Mouse (Mus musculus) liver, embryonic 11.5 days (tissue): Measurements from ENCODE around the gene Edem3. TPM values are rescaled to one million over a fixed set of nuclear protein-coding genes. Genes with fewer than 3 reads are reported as not detected.
A peak's percentile ranks its signal among the peaks of the same experiment; 100 is the strongest.

Experiments
- ATAC-seq: fragments of 200-750 bp; cut with Nextera tagmentation; replicated peaks from 2 replicates; pipeline ENCODE4 v1.8.0; 2017; ENCODE audit warnings: moderate number of reproducible peaks, mild to moderate bottlenecking, moderate TSS enrichment, moderate library complexity; ENCODE audit not compliant: low FRiP score
- DNase-seq: peaks from one replicate; pipeline ENCODE4 v3.0.0-alpha.2; 2017; ENCODE audit warnings: low spot score
- H3K27ac ChIP-seq: fragments of 300-500 bp; sonication (generic); 2 replicates; pipeline ENCODE4 v1.5.1; 2014; ENCODE audit warnings: mild to moderate bottlenecking, low read depth, low read length, control low read depth
- H3K27me3 ChIP-seq: fragments of 300-500 bp; sonication (generic); replicated peaks from 2 replicates; pipeline ENCODE4 v1.6.1; 2014; ENCODE audit warnings: low read length, mixed read lengths; ENCODE audit not compliant: control insufficient read depth, insufficient read depth
- H3K36me3 ChIP-seq: fragments of 300-500 bp; sonication (generic); 2 replicates; pipeline ENCODE4 v1.6.1; 2014; ENCODE audit warnings: mild to moderate bottlenecking, low read length, moderate library complexity, mixed read lengths; ENCODE audit not compliant: control insufficient read depth, insufficient read depth
- H3K4me1 ChIP-seq: fragments of 300-500 bp; sonication (generic); replicated peaks from 2 replicates; pipeline ENCODE4 v1.6.1; 2014; ENCODE audit warnings: low read length, mixed read lengths; ENCODE audit not compliant: control insufficient read depth, insufficient read depth
- H3K4me2 ChIP-seq: fragments of 300-500 bp; sonication (generic); 2 replicates; pipeline ENCODE4 v1.6.1; 2014; ENCODE audit warnings: mild to moderate bottlenecking, control low read depth, moderate library complexity
- H3K4me3 ChIP-seq: fragments of 300-500 bp; sonication (generic); 2 replicates; pipeline ENCODE4 v1.5.1; 2014; ENCODE audit warnings: low read depth, low read length, control low read depth
- H3K9ac ChIP-seq: fragments of 300-500 bp; sonication (generic); 2 replicates; pipeline ENCODE4 v1.6.1; 2014; ENCODE audit warnings: low read depth, low read length, control low read depth
- H3K9me3 ChIP-seq: fragments of 300-500 bp; sonication (generic); 2 replicates; pipeline ENCODE4 v1.6.1; 2016; ENCODE audit warnings: low read length, inconsistent platforms, mixed read lengths; ENCODE audit not compliant: control insufficient read depth
- WGBS: fragments of 180-500 bp; shearing (Covaris S2); extraction: QIAGEN DNeasy Blood & Tissue Kit; methylation state at CpG from one replicate; pipeline ENCODE4 v1.1.7; 2014; 5-methylcytosine and 5-hydroxymethylcytosine counted together
- polyA plus RNA-seq: library from polyadenylated mRNA; unstranded; fragments of >200 nt; fragmentation: Nextera tagmentation; extraction: Ambion mirVana; gene quantifications from 2 replicates; pipeline ENCODE4 v1.2.1, GENCODE M21; 2014

Gene Edem3
- polyA plus RNA-seq, 1 experiment from 2014 or later = 17.5 TPM

- Histone ChIP-seq H3K36me3 (peaks cover 13% of the 10 kb centered on the region; the same call in 1 of the 2 replicates), H3K9me3 (no peaks in the 10 kb centered on the region), H3K4me3 (no peak overlapping the region), H3K27ac (no peak overlapping the region), H3K27me3 (no peaks in the 10 kb centered on the region), H3K9ac (no peak overlapping the region), H3K4me2 (no peak overlapping the region), H3K4me1 (no peaks in the 10 kb centered on the region)
- 83% methylated on average over 5 of the region's 5 CpGs for WGBS
- DNase-seq = no peak
- ATAC-seq = no peak
These were observed 52.1 kb downstream of the Edem3 start for GRCm38 (mm10) chr1:151807286-151807685.

GRCm38 (mm10) chr1:151810628-151811421 lies 55.7 kb downstream of the Edem3 start:
- no peak for DNase-seq
- Histone ChIP-seq H3K4me1 (no peaks in the 10 kb centered on the region), H3K4me2 (no peak overlapping the region), H3K36me3 (peaks cover 11% of the 10 kb centered on the region; the same call in 1 of the 2 replicates), H3K27ac (no peak overlapping the region), H3K9ac (no peak overlapping the region), H3K4me3 (no peak overlapping the region), H3K27me3 (no peaks in the 10 kb centered on the region), H3K9me3 (no peaks in the 10 kb centered on the region)
- ATAC-seq = no peak
- WGBS = 86% methylated on average over 7 of the region's 7 CpGs

- ATAC-seq (no peak), DNase-seq (no peak)
- H3K27me3 ChIP-seq = no peaks in the 10 kb centered on the region
- H3K4me1 ChIP-seq = no peaks in the 10 kb centered on the region
- H3K36me3 ChIP-seq = peaks cover 11% of the 10 kb centered on the region; the same call in 1 of the 2 replicates
- H3K4me3 ChIP-seq = no peak overlapping the region
- H3K27ac ChIP-seq = no peak overlapping the region
- H3K9me3 ChIP-seq = no peaks in the 10 kb centered on the region
- WGBS = 95% methylated on average over 16 of the region's 16 CpGs
- H3K9ac ChIP-seq = no peak overlapping the region
- H3K4me2 ChIP-seq = no peak overlapping the region
These were observed 56.3 kb downstream of the Edem3 start for GRCm38 (mm10) chr1:151811456-151811855.

- H3K9ac ChIP-seq = no peak overlapping the region
These were observed 57.0 kb downstream of the Edem3 start for GRCm38 (mm10) chr1:151812004-151812712.

GRCm38 (mm10) chr1:151816051-151816450 lies 60.9 kb downstream of the Edem3 start:
- peaks cover 9% of the 10 kb centered on the region; the same call in 1 of the 2 replicates for H3K36me3 ChIP-seq
- WGBS = 93% methylated on average over 3 of the region's 3 CpGs
- DNase-seq (no peak), ATAC-seq (no peak)
- no peaks in the 10 kb centered on the region for H3K9me3 ChIP-seq
- H3K27ac ChIP-seq = no peak overlapping the region
- H3K9ac ChIP-seq = no peak overlapping the region
- no peak overlapping the region for H3K4me2 ChIP-seq
- no peaks in the 10 kb centered on the region for H3K4me1 ChIP-seq
- no peaks in the 10 kb centered on the region for H3K27me3 ChIP-seq
- no peak overlapping the region for H3K4me3 ChIP-seq

More at GRCm38 (mm10) chr1:151812004-151812712, 57.0 kb downstream of the Edem3 start:
- no peaks in the 10 kb centered on the region for H3K4me1 ChIP-seq
- 94% methylated on average over 13 of the region's 13 CpGs for WGBS
- H3K4me2 ChIP-seq = no peak overlapping the region
- ATAC-seq = no peak
- no peaks in the 10 kb centered on the region for H3K27me3 ChIP-seq
- H3K36me3 ChIP-seq = peaks cover 8% of the 10 kb centered on the region; the same call in 1 of the 2 replicates
- no peak for DNase-seq
- H3K27ac ChIP-seq = no peak overlapping the region
- H3K9me3 ChIP-seq = no peaks in the 10 kb centered on the region
- H3K4me3 ChIP-seq = no peak overlapping the region

GRCm38 (mm10) chr1:151819190-151819589 lies 64.0 kb downstream of the Edem3 start:
- 82% methylated on average over 7 of the region's 7 CpGs for WGBS
- H3K36me3 ChIP-seq = peaks cover 7% of the 10 kb centered on the region; the same call in 1 of the 2 replicates
- H3K4me3 ChIP-seq = no peak overlapping the region
- H3K27me3 ChIP-seq = no peaks in the 10 kb centered on the region
- DNase-seq (no peak), ATAC-seq (no peak)
- H3K4me2 ChIP-seq = no peak overlapping the region
- no peak overlapping the region for H3K27ac ChIP-seq
- no peak overlapping the region for H3K9ac ChIP-seq
- H3K9me3 ChIP-seq = no peaks in the 10 kb centered on the region
- no peaks in the 10 kb centered on the region for H3K4me1 ChIP-seq

GRCm38 (mm10) chr1:151820457-151820856 lies 65.3 kb downstream of the Edem3 start:
- Histone ChIP-seq H3K36me3 (peaks cover 7% of the 10 kb centered on the region; the same call in 1 of the 2 replicates), H3K27ac (no peak overlapping the region), H3K4me2 (no peak overlapping the region), H3K4me1 (no peaks in the 10 kb centered on the region), H3K9ac (no peak overlapping the region), H3K27me3 (no peaks in the 10 kb centered on the region), H3K9me3 (no peaks in the 10 kb centered on the region), H3K4me3 (no peak overlapping the region)
- ATAC-seq (no peak), DNase-seq (no peak)
- WGBS = 26% methylated on average over 5 of the region's 5 CpGs

- no peak for ATAC-seq
- Histone ChIP-seq H3K27ac (no peak overlapping the region), H3K4me2 (no peak overlapping the region), H3K9ac (no peak overlapping the region), H3K27me3 (no peaks in the 10 kb centered on the region), H3K4me3 (no peak overlapping the region), H3K36me3 (no peaks in the 10 kb centered on the region), H3K4me1 (no peaks in the 10 kb centered on the region), H3K9me3 (no peaks in the 10 kb centered on the region)
- WGBS = 88% methylated on average over 7 of the region's 7 CpGs
- peak; percentile 12 for DNase-seq
These were observed 69.9 kb downstream of the Edem3 start for GRCm38 (mm10) chr1:151825065-151825464.
